Mouse (Mus musculus): ENCODE data around the gene Armh4. TPM values are rescaled to one million over a fixed set of nuclear protein-coding genes. Genes with fewer than 3 reads are reported as not detected.
"Not testable (repeated sequence)": the region's sequence is repeated elsewhere in the genome, so short reads cannot be mapped to it uniquely, and the experiment has no call there.

The Armh4 gene
- polyA plus RNA-seq (2015; fragmentation: Nextera tagmentation; extraction: Ambion mirVana): 0.59 and 0.78 TPM in 2 replicates

- no peaks in the 10 kb centered on the region for H3K4me1 ChIP-seq (replicated peaks)
- H3K4me2 ChIP-seq: peak within 1 kb of the TSS; percentile 54
- no peaks in the 10 kb centered on the region; the same call in 1 of the 2 replicates for H3K27me3 ChIP-seq
- no peaks in the 10 kb centered on the region for H3K36me3 ChIP-seq (replicated peaks)
- H3K4me3 ChIP-seq (replicated peaks): peak within 1 kb of the TSS; percentile 33
- 2% methylated on average over 24 of the region's 24 CpGs for WGBS (ENCODE audit: insufficient replicate concordance)
- no peaks in the 10 kb centered on the region for H3K9me3 ChIP-seq (replicated peaks)
- no peak within 1 kb of the TSS for H3K9ac ChIP-seq
- no peak within 1 kb of the TSS for H3K27ac ChIP-seq (replicated peaks)
- peak; percentile 42; the same call in 1 of the 2 replicates for ATAC-seq (ENCODE audit: insufficient read depth)
Measured at GRCm38 (mm10) chr14:49782715-49783531, at the start of gene Armh4. Gene Armh4, minus strand, starts transcription at chr14:49783383.

DNA sequence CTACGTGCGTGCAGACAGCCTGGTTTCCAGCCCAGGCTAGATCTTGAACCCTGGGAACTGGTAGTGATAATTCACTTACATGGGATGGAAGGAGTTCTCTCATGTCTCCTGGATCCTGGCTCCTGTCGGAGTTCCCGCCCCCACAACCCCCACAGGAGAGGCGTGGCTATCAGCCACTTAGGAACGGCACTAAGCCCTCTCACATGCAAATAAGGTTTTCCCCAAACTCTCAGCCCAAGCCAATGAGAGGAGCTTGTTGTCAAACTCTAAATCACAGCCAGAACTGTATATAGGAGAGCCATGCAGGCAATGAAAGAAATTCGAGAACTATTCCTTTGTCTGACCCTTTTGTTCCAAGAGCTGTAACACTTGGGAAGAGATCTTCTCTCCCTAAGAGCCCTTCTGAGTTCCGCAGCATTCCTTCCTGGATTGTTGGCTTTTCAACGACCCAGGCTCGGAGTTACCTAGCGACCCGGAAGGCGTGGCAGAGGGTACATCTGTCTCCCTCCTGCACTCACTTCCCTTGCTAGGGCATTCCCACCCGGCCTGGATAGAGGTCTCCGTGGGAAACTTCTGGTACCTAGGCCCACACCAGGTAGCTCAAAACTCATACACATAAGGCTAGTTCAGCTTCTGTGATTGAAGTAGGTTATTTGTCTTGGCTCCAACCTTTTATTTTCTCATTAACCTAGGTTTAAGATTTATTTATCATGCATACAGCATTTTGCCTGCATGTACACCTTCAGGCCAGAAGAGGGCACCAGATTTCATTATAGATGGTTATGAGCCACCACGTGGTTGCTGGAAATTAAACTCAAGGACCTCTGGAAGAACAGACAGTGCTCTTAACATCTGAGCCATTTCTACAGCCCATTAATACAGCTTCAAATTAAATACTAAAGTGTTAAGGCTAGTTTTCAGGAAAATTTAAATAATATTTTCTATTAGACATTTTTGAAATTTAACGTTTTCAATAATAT, 46.3 kb upstream of the Armh4 start:
- 15% methylated on average over 17 of the region's 17 CpGs for WGBS (ENCODE audit: insufficient replicate concordance)
- Histone ChIP-seq H3K36me3 (replicated peaks) (no peaks in the 10 kb centered on the region), H3K9me3 (replicated peaks) (no peaks in the 10 kb centered on the region), H3K27me3 (no peaks in the 10 kb centered on the region), H3K4me1 (replicated peaks) (no peaks in the 10 kb centered on the region), H3K9ac (no peak overlapping the region), H3K4me3 (replicated peaks) (no peak overlapping the region), H3K4me2 (no peak overlapping the region), H3K27ac (replicated peaks) (no peak overlapping the region)
- ATAC-seq (ENCODE audit: insufficient read depth): no peak

GRCm38 (mm10) chr14:49819721-49820440, 36.7 kb upstream of the Armh4 start:
- ATAC-seq (ENCODE audit: insufficient read depth); H3K36me3 ChIP-seq (replicated peaks); H3K4me3 ChIP-seq (replicated peaks); H3K4me2 ChIP-seq; H3K4me1 ChIP-seq (replicated peaks); H3K27me3 ChIP-seq; H3K9ac ChIP-seq; H3K27ac ChIP-seq (replicated peaks); H3K9me3 ChIP-seq (replicated peaks): not testable (repeated sequence)
- 51% methylated on average over 8 of the region's 8 CpGs for WGBS (ENCODE audit: insufficient replicate concordance)

GRCm38 (mm10) chr14:49818713-49819208, 35.6 kb upstream of the Armh4 start:
- not testable (repeated sequence) for H3K4me2 ChIP-seq; ATAC-seq (ENCODE audit: insufficient read depth); H3K4me3 ChIP-seq (replicated peaks); H3K9ac ChIP-seq; H3K27ac ChIP-seq (replicated peaks); H3K4me1 ChIP-seq (replicated peaks); H3K36me3 ChIP-seq (replicated peaks); H3K9me3 ChIP-seq (replicated peaks); H3K27me3 ChIP-seq
- 60% methylated on average over 6 of the region's 6 CpGs for WGBS (ENCODE audit: insufficient replicate concordance)

DNA sequence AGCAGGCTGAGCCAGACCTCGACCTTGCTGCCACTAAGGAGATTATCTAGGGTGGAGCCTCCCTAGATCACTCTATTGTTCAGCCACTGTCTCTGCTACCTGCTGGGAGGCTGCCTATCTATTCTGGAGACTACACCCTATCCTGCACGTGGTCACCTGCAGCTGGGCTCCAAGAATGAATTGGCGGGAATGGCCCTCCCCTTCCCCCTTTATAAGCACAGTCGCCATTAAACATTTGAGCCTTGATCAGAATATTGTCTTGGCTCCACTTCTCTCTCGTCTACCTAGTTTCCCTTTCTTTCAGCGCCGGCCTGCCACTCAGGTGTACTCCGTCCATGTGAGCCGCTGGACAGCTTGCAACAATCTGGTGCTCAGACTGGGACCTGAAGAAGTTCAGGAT, 29.8 kb upstream of the Armh4 start:
- H3K36me3 ChIP-seq (replicated peaks); H3K4me2 ChIP-seq; ATAC-seq (ENCODE audit: insufficient read depth); H3K4me3 ChIP-seq (replicated peaks); H3K27ac ChIP-seq (replicated peaks); H3K27me3 ChIP-seq; H3K9ac ChIP-seq; H3K9me3 ChIP-seq (replicated peaks); H3K4me1 ChIP-seq (replicated peaks): not testable (repeated sequence)
- 59% methylated on average over 9 of the region's 9 CpGs for WGBS (ENCODE audit: insufficient replicate concordance)

DNA sequence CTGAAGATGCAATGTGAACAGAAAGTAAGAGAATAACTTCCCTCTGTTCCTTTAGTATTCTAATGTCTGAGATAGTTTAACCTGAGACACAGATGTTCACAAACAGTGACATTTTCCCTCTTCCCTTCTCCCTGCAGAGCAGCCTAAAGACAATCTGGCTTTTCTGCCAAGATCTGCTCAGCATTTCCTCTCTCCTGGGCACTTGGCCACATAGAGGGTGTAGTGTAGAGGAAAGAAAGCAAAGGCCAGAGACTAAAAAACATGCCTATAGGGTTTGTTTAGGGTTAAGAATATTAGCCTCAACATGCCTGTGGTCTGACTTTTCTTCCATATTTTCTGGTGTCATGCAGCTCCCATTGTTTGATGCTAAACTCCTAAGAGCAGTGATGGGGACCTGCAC, 21.9 kb upstream of the Armh4 start:
- not testable (repeated sequence) for H3K9me3 ChIP-seq (replicated peaks); H3K4me2 ChIP-seq; H3K27me3 ChIP-seq; ATAC-seq (ENCODE audit: insufficient read depth); H3K9ac ChIP-seq; H3K36me3 ChIP-seq (replicated peaks); H3K4me3 ChIP-seq (replicated peaks); H3K4me1 ChIP-seq (replicated peaks); H3K27ac ChIP-seq (replicated peaks)

GRCm38 (mm10) chr14:49801444-49801843, 18.3 kb upstream of the Armh4 start:
- Histone ChIP-seq H3K4me1 (replicated peaks) (no peaks in the 10 kb centered on the region), H3K36me3 (replicated peaks) (no peaks in the 10 kb centered on the region), H3K4me3 (replicated peaks) (no peak overlapping the region), H3K27ac (replicated peaks) (no peak overlapping the region), H3K4me2 (no peak overlapping the region), H3K9ac (no peak overlapping the region), H3K9me3 (replicated peaks) (no peaks in the 10 kb centered on the region), H3K27me3 (no peaks in the 10 kb centered on the region)
- ATAC-seq (ENCODE audit: insufficient read depth): no peak
- 12% methylated on average over 4 of the region's 4 CpGs for WGBS (ENCODE audit: insufficient replicate concordance)

- no peaks in the 10 kb centered on the region for H3K36me3 ChIP-seq (replicated peaks)
- WGBS (ENCODE audit: insufficient replicate concordance): 59% methylated on average over 4 of the region's 4 CpGs
- H3K4me3 ChIP-seq (replicated peaks): no peak overlapping the region
- no peak overlapping the region for H3K4me2 ChIP-seq
- H3K27me3 ChIP-seq: no peaks in the 10 kb centered on the region
- no peaks in the 10 kb centered on the region for H3K9me3 ChIP-seq (replicated peaks)
- no peak for ATAC-seq (ENCODE audit: insufficient read depth)
- no peak overlapping the region for H3K27ac ChIP-seq (replicated peaks)
- no peaks in the 10 kb centered on the region for H3K4me1 ChIP-seq (replicated peaks)
- no peak overlapping the region for H3K9ac ChIP-seq
Measured at GRCm38 (mm10) chr14:49793948-49794347, 10.8 kb upstream of the Armh4 start.

- no peak overlapping the region for H3K27ac ChIP-seq (replicated peaks)
- H3K9me3 ChIP-seq (replicated peaks): no peaks in the 10 kb centered on the region
- 57% methylated on average over 4 of the region's 4 CpGs for WGBS (ENCODE audit: insufficient replicate concordance)
- no peaks in the 10 kb centered on the region for H3K27me3 ChIP-seq
- ATAC-seq (ENCODE audit: insufficient read depth): no peak
- H3K4me1 ChIP-seq (replicated peaks): no peaks in the 10 kb centered on the region
- H3K4me2 ChIP-seq: no peak overlapping the region
- no peaks in the 10 kb centered on the region for H3K36me3 ChIP-seq (replicated peaks)
- no peak overlapping the region for H3K9ac ChIP-seq
- H3K4me3 ChIP-seq (replicated peaks): no peak overlapping the region
Measured at GRCm38 (mm10) chr14:49790542-49790941, 7.4 kb upstream of the Armh4 start.

DNA sequence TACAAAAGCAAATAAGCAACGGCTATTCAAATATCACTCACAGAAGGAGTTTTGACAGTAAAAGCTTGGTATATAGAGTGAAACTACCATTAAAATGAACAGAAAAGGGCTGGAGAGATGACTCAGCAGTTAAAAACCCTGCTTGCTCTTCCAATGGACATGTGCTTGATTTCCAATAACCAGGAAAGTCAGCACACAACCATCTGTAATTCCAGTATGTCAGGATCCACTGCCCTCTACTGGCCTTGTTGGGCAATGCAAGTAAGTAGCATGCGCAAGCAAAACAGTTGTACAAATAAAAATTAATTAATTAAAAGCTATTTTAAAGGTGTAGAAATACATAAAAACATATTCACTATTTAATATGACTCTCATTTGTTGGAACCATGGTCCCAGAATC, 2.6 kb upstream of the Armh4 start:
- H3K27me3 ChIP-seq: no peaks in the 10 kb centered on the region; the same call in 1 of the 2 replicates
- no peaks in the 10 kb centered on the region for H3K36me3 ChIP-seq (replicated peaks)
- H3K4me3 ChIP-seq (replicated peaks): no peak overlapping the region
- H3K4me1 ChIP-seq (replicated peaks): no peaks in the 10 kb centered on the region
- no peak for ATAC-seq (ENCODE audit: insufficient read depth)
- 45% methylated on average over 2 of the region's 2 CpGs for WGBS (ENCODE audit: insufficient replicate concordance)
- H3K9ac ChIP-seq: no peak overlapping the region
- H3K9me3 ChIP-seq (replicated peaks): no peaks in the 10 kb centered on the region
- no peak overlapping the region for H3K27ac ChIP-seq (replicated peaks)
- no peak overlapping the region for H3K4me2 ChIP-seq
